Mouse (Mus musculus): ENCODE data around the gene Ffar4. TPM values are rescaled to one million over a fixed set of nuclear protein-coding genes. Genes with fewer than 3 reads are reported as not detected.

Ffar4 gene
- total and polyA plus RNA-seq, 3 experiments = not detected

GRCm38 (mm10) chr19:38056931-38057330, 39.9 kb upstream of the Ffar4 start:
- H3K4me3 ChIP-seq (ENCODE audit: control insufficient read depth in 1 of 2, insufficient read depth in 1 of 2, low read depth in 2 of 2, low read length in 2 of 2) = no peak overlapping the region
- TF ChIP-seq RCOR1 (IDR thresholded peaks at IDR 0.05; ENCODE audit: low read depth, low read length) = no peak
- no peak for TF ChIP-seq MXI1 (IDR thresholded peaks at IDR 0.05; ENCODE audit: low read depth, low read length)

DNA sequence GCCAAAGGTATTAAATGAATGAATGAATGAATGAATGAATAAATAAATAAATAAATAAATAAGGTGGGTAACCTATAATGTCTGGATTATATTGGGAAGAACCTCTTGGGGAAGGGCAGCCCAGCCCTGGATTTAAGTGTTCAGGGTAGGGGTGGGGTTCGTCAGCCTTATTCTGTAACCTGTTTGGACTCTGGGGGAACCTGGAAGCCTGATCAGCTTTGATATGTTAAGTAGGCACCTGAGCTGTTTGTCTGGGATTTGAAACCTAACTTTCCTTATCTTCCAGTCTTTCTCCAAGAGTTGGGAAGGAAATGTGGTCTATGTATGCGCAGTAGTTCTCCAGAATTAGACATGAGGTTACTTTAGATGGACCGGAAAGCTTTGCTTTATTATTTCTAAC, 33.7 kb upstream of the Ffar4 start:
- no peak overlapping the region for H3K27ac ChIP-seq (ENCODE audit: control insufficient read depth, low read depth, low read length)
- DNase-seq (ENCODE audit: low read depth, low spot score) = no peak
- H3K27me3 ChIP-seq (ENCODE audit: control insufficient read depth in 1 of 2, insufficient read depth in 2 of 2, low read length in 2 of 2) = no peaks in the 10 kb centered on the region
- peaks cover 0 to 8% of the 10 kb centered on the region in 2 experiments; a peak in 2 of 4 replicates for H3K36me3 ChIP-seq (ENCODE audit: control insufficient read depth in 1 of 2, insufficient read depth in 2 of 2, low read length in 2 of 2)
- H3K9me3 ChIP-seq (replicated peaks; ENCODE audit: insufficient read depth, low read length) = no peaks in the 10 kb centered on the region
- no peak for TF ChIP-seq BHLHE40 (IDR thresholded peaks at IDR 0.05; ENCODE audit: borderline replicate concordance, low read depth, low read length)
- TF ChIP-seq ZNF384 (IDR thresholded peaks at IDR 0.05; ENCODE audit: low read depth, low read length) = no peak
- no peak for TF ChIP-seq MYC (IDR thresholded peaks at IDR 0.05; ENCODE audit: low read depth, low read length)
- TF ChIP-seq SIN3A (IDR thresholded peaks at IDR 0.05; ENCODE audit: low read length) = no peak
- no peak for TF ChIP-seq GATA1 (IDR thresholded peaks at IDR 0.05; ENCODE audit: low read depth, low read length)
- no peak for TF ChIP-seq EP300 (IDR thresholded peaks at IDR 0.05; ENCODE audit: low read depth in 1 of 2, low read length in 2 of 2)
- TF ChIP-seq USF1 (IDR thresholded peaks at IDR 0.05; ENCODE audit: low read depth, low read length) = no peak
- H3K79me2 ChIP-seq (ENCODE audit: control insufficient read depth, insufficient read depth, low read length, poor library complexity) = no peaks in the 10 kb centered on the region; the same call in 1 of the 2 replicates
- no peak overlapping the region for H3K4me3 ChIP-seq (ENCODE audit: control insufficient read depth in 1 of 2, insufficient read depth in 1 of 2, low read depth in 2 of 2, low read length in 2 of 2)
- no peak overlapping the region for H3K9ac ChIP-seq (ENCODE audit: control insufficient read depth, low read depth, low read length, poor library complexity, severe bottlenecking)
- H3K4me1 ChIP-seq (ENCODE audit: control insufficient read depth in 1 of 2, insufficient read depth in 2 of 2, low read length in 2 of 2) = no peaks in the 10 kb centered on the region

More at GRCm38 (mm10) chr19:38056931-38057330, 39.9 kb upstream of the Ffar4 start:
- Histone ChIP-seq H3K36me3 (ENCODE audit: control insufficient read depth in 1 of 2, insufficient read depth in 2 of 2, low read length in 2 of 2) (peaks cover 8 to 11% of the 10 kb centered on the region in 2 experiments), H3K27ac (ENCODE audit: control insufficient read depth, low read depth, low read length) (no peak overlapping the region), H3K4me1 (ENCODE audit: control insufficient read depth in 1 of 2, insufficient read depth in 2 of 2, low read length in 2 of 2) (peaks cover 4 to 5% of the 10 kb centered on the region in 2 experiments; a peak in 3 of 4 replicates), H3K27me3 (ENCODE audit: control insufficient read depth in 1 of 2, insufficient read depth in 2 of 2, low read length in 2 of 2) (no peaks in the 10 kb centered on the region), H3K79me2 (ENCODE audit: control insufficient read depth, insufficient read depth, low read length, poor library complexity) (peaks cover 6% of the 10 kb centered on the region), H3K9me3 (replicated peaks; ENCODE audit: insufficient read depth, low read length) (no peaks in the 10 kb centered on the region), H3K9ac (ENCODE audit: control insufficient read depth, low read depth, low read length, poor library complexity, severe bottlenecking) (no peak overlapping the region)
- no peak for DNase-seq (ENCODE audit: low read depth, low spot score)

- H3K4me1 ChIP-seq (ENCODE audit: control insufficient read depth in 1 of 2, insufficient read depth in 2 of 2, low read length in 2 of 2) = no peaks in the 10 kb centered on the region
- no peaks in the 10 kb centered on the region for H3K9me3 ChIP-seq (replicated peaks; ENCODE audit: insufficient read depth, low read length)
- H3K27me3 ChIP-seq (ENCODE audit: control insufficient read depth in 1 of 2, insufficient read depth in 2 of 2, low read length in 2 of 2) = no peaks in the 10 kb centered on the region
- H3K79me2 ChIP-seq (ENCODE audit: control insufficient read depth, insufficient read depth, low read length, poor library complexity) = no peaks in the 10 kb centered on the region; the same call in 1 of the 2 replicates
- no peak for DNase-seq (ENCODE audit: low read depth, low spot score)
- H3K4me3 ChIP-seq (ENCODE audit: control insufficient read depth in 1 of 2, insufficient read depth in 1 of 2, low read depth in 2 of 2, low read length in 2 of 2) = no peak overlapping the region
- peaks cover 0 to 8% of the 10 kb centered on the region in 2 experiments; a peak in 2 of 4 replicates for H3K36me3 ChIP-seq (ENCODE audit: control insufficient read depth in 1 of 2, insufficient read depth in 2 of 2, low read length in 2 of 2)
- TF ChIP-seq RCOR1 (IDR thresholded peaks at IDR 0.05; ENCODE audit: low read depth, low read length) (no peak), ZC3H11A (IDR thresholded peaks at IDR 0.05; ENCODE audit: low read depth, low read length) (no peak), CHD2 (IDR thresholded peaks at IDR 0.05; ENCODE audit: low read length) (no peak), NELFE (IDR thresholded peaks at IDR 0.05; ENCODE audit: low read depth, low read length) (no peak), POLR2A (IDR thresholded peaks at IDR 0.05; ENCODE audit: control insufficient read depth in 1 of 2, insufficient read depth in 1 of 2, low read depth in 1 of 2, low read length in 2 of 2, poor library complexity in 1 of 2) (no peak), USF2 (IDR thresholded peaks at IDR 0.05; ENCODE audit: borderline replicate concordance in 1 of 2, insufficient read depth in 1 of 2, low read depth in 1 of 2, low read length in 2 of 2) (no peak), BHLHE40 (IDR thresholded peaks at IDR 0.05; ENCODE audit: borderline replicate concordance, low read depth, low read length) (no peak), SMC3 (IDR thresholded peaks at IDR 0.05; ENCODE audit: low read depth, low read length) (no peak), UBTF (IDR thresholded peaks at IDR 0.05; ENCODE audit: borderline replicate concordance, insufficient read depth, low read depth, low read length) (no peak), CTCF (IDR thresholded peaks at IDR 0.05 in 2 of 3, conservative IDR thresholded peaks at IDR 0.05 in 1 of 3; ENCODE audit: control insufficient read depth in 1 of 3, insufficient read depth in 1 of 3, low read depth in 2 of 3, low read length in 3 of 3, poor library complexity in 1 of 3, severe bottlenecking in 1 of 3) (no peak), ZMIZ1 (IDR thresholded peaks at IDR 0.05; ENCODE audit: low read depth, low read length) (no peak), KAT2A (conservative IDR thresholded peaks at IDR 0.05; ENCODE audit: low read depth, low read length) (no peak), POLR2AphosphoS2 (IDR thresholded peaks at IDR 0.05; ENCODE audit: low read length) (no peak), MAX (IDR thresholded peaks at IDR 0.05; ENCODE audit: low read length) (no peak), TAL1 (IDR thresholded peaks at IDR 0.05; ENCODE audit: low read length) (no peak), MYC (IDR thresholded peaks at IDR 0.05; ENCODE audit: low read depth, low read length) (no peak), ZNF384 (IDR thresholded peaks at IDR 0.05; ENCODE audit: low read depth, low read length) (no peak)
- H3K27ac ChIP-seq (ENCODE audit: control insufficient read depth, low read depth, low read length) = no peak overlapping the region
- H3K9ac ChIP-seq (ENCODE audit: control insufficient read depth, low read depth, low read length, poor library complexity, severe bottlenecking) = no peak overlapping the region
Measured at GRCm38 (mm10) chr19:38064051-38064450, 32.8 kb upstream of the Ffar4 start.
